Mouse (Mus musculus) heart, embryonic 12.5 days (tissue): ENCODE data around the gene Kyat1. TPM values are rescaled to one million over a fixed set of nuclear protein-coding genes. Genes with fewer than 3 reads are reported as not detected.
"Not testable (repeated sequence)": the region's sequence is repeated elsewhere in the genome, so short reads cannot be mapped to it uniquely, and the experiment has no call there.

Experiments used
- ATAC-seq: fragments of 200-750 bp; cut with Nextera tagmentation; 2 replicates; pipeline ENCODE4 v1.8.0; 2017; ENCODE audit warnings: moderate TSS enrichment, moderate library complexity; ENCODE audit not compliant: insufficient number of reproducible peaks, low FRiP score
- H3K27ac ChIP-seq: fragments of 300-500 bp; sonication (generic); 2 replicates; pipeline ENCODE4 v1.5.1; 2016; ENCODE audit warnings: mild to moderate bottlenecking, moderate library complexity; ENCODE audit not compliant: poor library complexity, severe bottlenecking
- H3K27me3 ChIP-seq: fragments of 300-500 bp; sonication (generic); replicated peaks from 2 replicates; pipeline ENCODE4 v1.6.1; 2016; ENCODE audit warnings: mild to moderate bottlenecking, moderate library complexity
- H3K36me3 ChIP-seq: fragments of 300-500 bp; sonication (generic); 2 replicates; pipeline ENCODE4 v1.6.1; 2016; ENCODE audit warnings: mild to moderate bottlenecking, moderate library complexity
- H3K4me1 ChIP-seq: fragments of 300-500 bp; sonication (generic); replicated peaks from 2 replicates; pipeline ENCODE4 v1.6.1; 2016; ENCODE audit warnings: mild to moderate bottlenecking
- H3K4me2 ChIP-seq: fragments of 300-500 bp; sonication (generic); 2 replicates; pipeline ENCODE4 v1.6.1; 2016; ENCODE audit warnings: mild to moderate bottlenecking, moderate library complexity
- H3K4me3 ChIP-seq: fragments of 300-500 bp; sonication (generic); 2 replicates; pipeline ENCODE4 v1.5.1; 2016; ENCODE audit warnings: mild to moderate bottlenecking
- H3K9ac ChIP-seq: fragments of 300-500 bp; sonication (generic); 2 replicates; pipeline ENCODE4 v1.6.1; 2016; ENCODE audit warnings: mild to moderate bottlenecking, moderate library complexity
- H3K9me3 ChIP-seq: fragments of 300-500 bp; sonication (generic); replicated peaks from 2 replicates; pipeline ENCODE4 v1.6.1; 2016; ENCODE audit warnings: mild to moderate bottlenecking, moderate library complexity
- WGBS: fragments of 180-500 bp; shearing (Covaris S2); methylation state at CpG from one replicate; pipeline ENCODE4 v1.1.7; 2016; 5-methylcytosine and 5-hydroxymethylcytosine counted together
- polyA plus RNA-seq: library from polyadenylated mRNA; unstranded; fragments of >200 nt; fragmentation: Nextera tagmentation; extraction: Ambion mirVana; gene quantifications from 2 replicates; pipeline ENCODE4 v1.2.1, GENCODE M21; 2016

Gene Kyat1
- polyA plus RNA-seq, 1 experiment from 2014 or later = 14.0 TPM

GRCm38 (mm10) chr2:30171997-30172382 is 33.7 kb downstream of the Kyat1 start:
- Histone ChIP-seq H3K4me3 (peak overlapping the region; percentile 63), H3K27me3 (no peaks in the 10 kb centered on the region), H3K9ac (peak overlapping the region; percentile 77), H3K4me1 (peaks cover 12% of the 10 kb centered on the region), H3K27ac (peak overlapping the region; percentile 88), H3K36me3 (peaks cover 46% of the 10 kb centered on the region), H3K4me2 (peak overlapping the region; percentile 90), H3K9me3 (peaks cover 17% of the 10 kb centered on the region)
- under 1% methylated on average over 19 of the region's 19 CpGs for WGBS
- 0 out of 2 replicates have a peak, but pooled peaks have one; percentile 38 for ATAC-seq

GRCm38 (mm10) chr2:30171371-30171996 is 34.2 kb downstream of the Kyat1 start, which contains the start of gene Endog:
Gene Endog, plus strand, starts transcription at chr2:30171493.
- peaks cover 10% of the 10 kb centered on the region for H3K4me1 ChIP-seq
- peak; percentile 92 for ATAC-seq
- H3K9me3 ChIP-seq = peaks cover 22% of the 10 kb centered on the region
- H3K4me2 ChIP-seq = peak within 1 kb of the TSS; percentile 90
- H3K27ac ChIP-seq = peak within 1 kb of the TSS; percentile 88
- H3K36me3 ChIP-seq = peaks cover 41% of the 10 kb centered on the region
- H3K27me3 ChIP-seq = no peaks in the 10 kb centered on the region
- peak within 1 kb of the TSS; percentile 63 for H3K4me3 ChIP-seq
- peak within 1 kb of the TSS; percentile 77 for H3K9ac ChIP-seq
- under 1% methylated on average over 67 of the region's 75 CpGs for WGBS

- H3K9ac ChIP-seq = no peak overlapping the region
- H3K4me1 ChIP-seq = 0 out of 2 replicates have a peak, but pooled peaks cover 3% of the 10 kb centered on the region
- H3K36me3 ChIP-seq = no peaks in the 10 kb centered on the region
- peaks cover 24% of the 10 kb centered on the region for H3K9me3 ChIP-seq
- H3K4me3 ChIP-seq = no peak overlapping the region
- ATAC-seq = no peak
- no peak overlapping the region for H3K4me2 ChIP-seq
- H3K27ac ChIP-seq = no peak overlapping the region
- no peaks in the 10 kb centered on the region for H3K27me3 ChIP-seq
- WGBS = 52% methylated on average over 4 of the region's 4 CpGs
Observed at GRCm38 (mm10) chr2:30166677-30167076, 39.0 kb downstream of the Kyat1 start.

GRCm38 (mm10) chr2:30164340-30164932 is 41.2 kb downstream of the Kyat1 start:
- Histone ChIP-seq H3K27me3 (no peaks in the 10 kb centered on the region), H3K27ac (no peak overlapping the region), H3K4me3 (no peak overlapping the region), H3K4me2 (no peak overlapping the region), H3K9me3 (peaks cover 24% of the 10 kb centered on the region), H3K36me3 (no peaks in the 10 kb centered on the region), H3K9ac (no peak overlapping the region), H3K4me1 (no peaks in the 10 kb centered on the region)
- ATAC-seq = no peak
- 49% methylated on average over 9 of the region's 9 CpGs for WGBS

- no peaks in the 10 kb centered on the region for H3K4me1 ChIP-seq
- no peak overlapping the region for H3K4me2 ChIP-seq
- no peak overlapping the region for H3K9ac ChIP-seq
- peaks cover 10% of the 10 kb centered on the region for H3K9me3 ChIP-seq
- no peak overlapping the region for H3K27ac ChIP-seq
- H3K27me3 ChIP-seq = no peaks in the 10 kb centered on the region
- H3K36me3 ChIP-seq = no peaks in the 10 kb centered on the region
- ATAC-seq = no peak
- no peak overlapping the region for H3K4me3 ChIP-seq
Observed at GRCm38 (mm10) chr2:30161809-30162208, 43.8 kb downstream of the Kyat1 start.

GRCm38 (mm10) chr2:30159871-30160270 is 45.8 kb downstream of the Kyat1 start:
- 84% methylated on average over 8 of the region's 10 CpGs for WGBS
- H3K9me3 ChIP-seq, H3K27me3 ChIP-seq, H3K9ac ChIP-seq, H3K27ac ChIP-seq, H3K36me3 ChIP-seq, H3K4me1 ChIP-seq, H3K4me2 ChIP-seq, H3K4me3 ChIP-seq: not testable (repeated sequence)
- ATAC-seq = peak; percentile 48; the same call in 1 of the 2 replicates

- ATAC-seq = no peak
- Histone ChIP-seq H3K9me3 (no peaks in the 10 kb centered on the region), H3K36me3 (peaks cover 45% of the 10 kb centered on the region), H3K4me2 (no peak overlapping the region), H3K4me1 (no peaks in the 10 kb centered on the region), H3K27ac (no peak overlapping the region), H3K9ac (no peak overlapping the region), H3K27me3 (no peaks in the 10 kb centered on the region), H3K4me3 (no peak overlapping the region)
- 78% methylated on average over 8 of the region's 8 CpGs for WGBS
Observed at GRCm38 (mm10) chr2:30152616-30153015, 53.0 kb downstream of the Kyat1 start.

GRCm38 (mm10) chr2:30151840-30152239 is 53.8 kb downstream of the Kyat1 start:
- Histone ChIP-seq H3K4me1 (no peaks in the 10 kb centered on the region), H3K9ac (no peak overlapping the region), H3K4me3 (no peak overlapping the region), H3K27me3 (no peaks in the 10 kb centered on the region), H3K36me3 (peaks cover 53% of the 10 kb centered on the region), H3K9me3 (no peaks in the 10 kb centered on the region), H3K27ac (no peak overlapping the region), H3K4me2 (no peak overlapping the region)
- no peak for ATAC-seq
- 85% methylated on average over 11 of the region's 11 CpGs for WGBS

- H3K4me3 ChIP-seq = no peak overlapping the region
- no peak overlapping the region for H3K27ac ChIP-seq
- no peaks in the 10 kb centered on the region for H3K27me3 ChIP-seq
- no peak overlapping the region for H3K9ac ChIP-seq
- WGBS = 92% methylated on average over 4 of the region's 4 CpGs
- no peaks in the 10 kb centered on the region for H3K4me1 ChIP-seq
- H3K36me3 ChIP-seq = peaks cover 90% of the 10 kb centered on the region
- no peak overlapping the region for H3K4me2 ChIP-seq
- no peak for ATAC-seq
- H3K9me3 ChIP-seq = no peaks in the 10 kb centered on the region
Observed at GRCm38 (mm10) chr2:30147466-30147865, 58.2 kb downstream of the Kyat1 start.

- no peaks in the 10 kb centered on the region for H3K9me3 ChIP-seq
- H3K27ac ChIP-seq = no peak overlapping the region
- no peak overlapping the region for H3K4me2 ChIP-seq
- H3K9ac ChIP-seq = no peak overlapping the region
- H3K4me1 ChIP-seq = no peaks in the 10 kb centered on the region
- no peak overlapping the region for H3K4me3 ChIP-seq
- peaks cover 89% of the 10 kb centered on the region for H3K36me3 ChIP-seq
- no peak for ATAC-seq
- H3K27me3 ChIP-seq = no peaks in the 10 kb centered on the region
- WGBS = 91% methylated on average over 4 of the region's 4 CpGs
Observed at GRCm38 (mm10) chr2:30144436-30144835, 61.2 kb downstream of the Kyat1 start.

GRCm38 (mm10) chr2:30140021-30140420 is 65.6 kb downstream of the Kyat1 start:
- H3K4me3 ChIP-seq, H3K4me2 ChIP-seq, H3K9ac ChIP-seq, H3K27ac ChIP-seq, ATAC-seq, H3K4me1 ChIP-seq, H3K27me3 ChIP-seq, H3K9me3 ChIP-seq: not testable (repeated sequence)
- 89% methylated on average over 4 of the region's 4 CpGs for WGBS
- H3K36me3 ChIP-seq = peaks cover 85% of the 10 kb centered on the region
